Mouse (Mus musculus): ENCODE measurements around the gene Ube2u. TPM values are rescaled to one million over a fixed set of nuclear protein-coding genes. Genes with fewer than 3 reads are reported as not detected.
A peak's percentile ranks its signal among the peaks of the same experiment; 100 is the strongest.

Gene Ube2u
- polyA plus RNA-seq (2015; fragmentation: Nextera tagmentation; extraction: Ambion mirVana): 0.22 and 0.39 TPM in 2 replicates

DNA sequence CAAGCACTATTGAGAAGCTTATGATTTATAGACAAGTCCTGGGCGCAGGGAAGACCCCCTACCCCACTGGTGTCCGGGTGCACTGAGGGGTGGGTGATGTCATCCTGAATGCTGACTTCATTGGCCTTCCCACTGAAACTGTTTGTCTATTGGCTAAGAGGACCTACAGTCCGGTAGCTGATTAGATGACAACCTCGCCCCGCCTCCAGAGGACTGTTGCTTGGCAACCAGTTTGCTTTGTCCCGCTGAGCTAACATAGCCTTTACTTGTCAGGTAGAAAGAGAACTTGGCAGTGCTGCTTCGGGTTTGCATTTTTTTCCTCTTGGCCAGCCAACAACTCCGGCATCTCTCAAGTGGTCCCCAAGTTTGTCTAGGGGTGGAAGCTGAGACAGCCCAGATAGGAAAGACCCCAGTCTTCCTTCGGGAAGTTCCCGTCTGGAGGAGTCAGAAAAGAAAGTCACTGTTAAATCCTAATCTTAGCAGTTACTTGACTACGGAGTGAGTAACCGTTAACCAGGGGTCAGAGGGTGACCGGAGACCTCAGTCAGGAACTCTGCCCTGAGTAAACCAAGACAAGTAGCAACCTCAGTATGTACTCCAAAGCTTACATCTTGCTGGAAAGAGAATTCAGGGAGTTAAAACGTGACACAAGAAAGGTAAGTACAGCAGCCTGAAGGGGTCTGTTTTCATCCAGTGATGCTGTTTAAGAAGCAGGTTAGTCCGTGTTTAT is at the start of gene Ube2u:
Gene Ube2u (plus strand): TSS at position 258 of the 730 bp plus-strand sequence.
- Histone ChIP-seq H3K27ac (ENCODE audit: low read length) (no peak within 1 kb of the TSS), H3K9ac (ENCODE audit: low read depth, low read length) (no peak within 1 kb of the TSS), H3K27me3 (ENCODE audit: control insufficient read depth, insufficient read depth, low read depth, low read length) (no peaks in the 10 kb centered on the region), H3K4me1 (ENCODE audit: control insufficient read depth, low read depth, low read length) (no peaks in the 10 kb centered on the region), H3K36me3 (ENCODE audit: control insufficient read depth, insufficient read depth) (no peaks in the 10 kb centered on the region), H3K4me3 (ENCODE audit: low read depth, low read length) (peak within 1 kb of the TSS; percentile 31; the same call in 1 of the 2 replicates), H3K9me3 (replicated peaks; ENCODE audit: control insufficient read depth, low read length) (no peaks in the 10 kb centered on the region), H3K4me2 (ENCODE audit: low read depth, low read length) (peak within 1 kb of the TSS; percentile 41)
- peak; percentile 61; the same call in 1 of the 2 replicates for ATAC-seq (ENCODE audit: low read depth)
- WGBS (ENCODE audit: insufficient replicate concordance): 31% methylated on average over 15 of the region's 15 CpGs

DNA sequence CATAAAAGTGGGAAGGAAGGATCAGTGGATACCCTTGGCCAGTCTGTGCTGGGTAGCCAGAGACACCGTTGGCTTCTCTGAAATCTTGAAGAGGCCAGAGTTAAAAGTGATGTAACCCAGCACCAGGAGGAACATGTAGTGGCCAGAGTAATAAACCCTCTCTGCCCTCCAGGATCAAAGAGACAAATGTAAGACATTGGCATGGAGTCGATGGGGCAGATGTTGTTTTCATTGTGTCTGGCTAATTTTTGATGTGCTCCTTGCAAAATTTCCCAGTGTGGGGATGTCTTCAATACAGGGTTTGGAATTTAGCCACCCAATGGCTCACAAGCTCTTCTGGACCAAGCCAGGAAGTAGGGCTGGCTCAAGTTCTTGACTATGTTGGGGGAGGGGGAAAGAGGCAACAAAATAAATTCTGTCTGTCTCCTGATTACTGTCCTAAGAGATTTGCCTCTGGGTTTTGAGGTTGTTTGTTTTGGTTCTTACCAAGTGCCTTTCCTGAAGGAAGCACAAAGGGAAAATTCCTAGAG is 49.2 kb upstream of the Ube2u start:
- 35% methylated on average over 2 of the region's 2 CpGs for WGBS (ENCODE audit: insufficient replicate concordance)
- Histone ChIP-seq H3K27me3 (ENCODE audit: control insufficient read depth, insufficient read depth, low read depth, low read length) (no peaks in the 10 kb centered on the region), H3K36me3 (ENCODE audit: control insufficient read depth, insufficient read depth) (no peaks in the 10 kb centered on the region), H3K9ac (ENCODE audit: low read depth, low read length) (no peak overlapping the region), H3K4me3 (ENCODE audit: low read depth, low read length) (no peak overlapping the region), H3K27ac (ENCODE audit: low read length) (no peak overlapping the region), H3K4me1 (ENCODE audit: control insufficient read depth, low read depth, low read length) (no peaks in the 10 kb centered on the region), H3K9me3 (replicated peaks; ENCODE audit: control insufficient read depth, low read length) (no peaks in the 10 kb centered on the region), H3K4me2 (ENCODE audit: low read depth, low read length) (no peak overlapping the region)
- no peak for ATAC-seq (ENCODE audit: low read depth)

DNA sequence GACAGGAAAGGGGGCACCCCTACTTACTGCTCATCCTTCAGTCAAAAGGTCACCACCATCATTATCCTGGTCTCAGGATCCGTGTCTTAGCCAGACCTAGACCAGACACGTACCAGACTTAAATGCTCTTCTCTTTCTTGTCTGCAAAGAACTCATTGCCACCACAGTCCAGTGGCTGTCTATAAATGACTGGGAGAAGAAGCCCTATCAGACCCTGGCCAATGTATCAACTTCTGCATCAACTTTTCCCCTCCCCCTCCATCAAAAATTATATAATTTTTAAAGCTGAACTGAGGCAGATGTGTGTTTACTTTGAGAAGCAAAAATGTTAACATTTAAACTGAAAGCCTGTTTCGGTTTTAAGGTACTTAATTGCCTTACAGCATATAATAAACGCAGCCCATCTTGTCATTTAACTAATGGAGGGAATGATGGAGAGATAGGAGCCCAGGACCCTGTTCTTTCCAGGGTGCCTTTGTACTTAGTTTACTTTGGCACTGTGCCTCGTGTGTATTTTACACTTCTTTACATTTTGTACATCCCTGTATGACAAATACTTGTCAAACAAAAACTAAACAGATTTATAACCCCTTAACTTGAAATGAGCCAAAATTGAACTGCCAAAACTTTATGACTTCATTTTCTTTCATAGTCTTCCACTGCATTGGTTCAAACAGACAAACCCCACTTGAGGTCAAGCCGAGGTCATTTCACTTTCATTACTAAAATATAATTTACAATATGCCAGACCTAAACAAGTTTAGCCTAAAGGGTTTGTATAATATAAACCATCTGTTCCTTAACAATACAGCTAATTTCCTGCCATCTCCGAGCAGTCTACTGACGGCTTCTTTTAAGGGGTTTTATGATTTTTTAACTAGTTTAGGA is 43.1 kb upstream of the Ube2u start:
- no peaks in the 10 kb centered on the region for H3K27me3 ChIP-seq (ENCODE audit: control insufficient read depth, insufficient read depth, low read depth, low read length)
- no peak overlapping the region for H3K4me2 ChIP-seq (ENCODE audit: low read depth, low read length)
- H3K9me3 ChIP-seq (replicated peaks; ENCODE audit: control insufficient read depth, low read length): no peaks in the 10 kb centered on the region
- WGBS (ENCODE audit: insufficient replicate concordance): 52% methylated on average over 8 of the region's 8 CpGs
- H3K4me1 ChIP-seq (ENCODE audit: control insufficient read depth, low read depth, low read length): no peaks in the 10 kb centered on the region
- no peak for ATAC-seq (ENCODE audit: low read depth)
- H3K36me3 ChIP-seq (ENCODE audit: control insufficient read depth, insufficient read depth): no peaks in the 10 kb centered on the region
- no peak overlapping the region for H3K4me3 ChIP-seq (ENCODE audit: low read depth, low read length)
- no peak overlapping the region for H3K27ac ChIP-seq (ENCODE audit: low read length)
- no peak overlapping the region for H3K9ac ChIP-seq (ENCODE audit: low read depth, low read length)

DNA sequence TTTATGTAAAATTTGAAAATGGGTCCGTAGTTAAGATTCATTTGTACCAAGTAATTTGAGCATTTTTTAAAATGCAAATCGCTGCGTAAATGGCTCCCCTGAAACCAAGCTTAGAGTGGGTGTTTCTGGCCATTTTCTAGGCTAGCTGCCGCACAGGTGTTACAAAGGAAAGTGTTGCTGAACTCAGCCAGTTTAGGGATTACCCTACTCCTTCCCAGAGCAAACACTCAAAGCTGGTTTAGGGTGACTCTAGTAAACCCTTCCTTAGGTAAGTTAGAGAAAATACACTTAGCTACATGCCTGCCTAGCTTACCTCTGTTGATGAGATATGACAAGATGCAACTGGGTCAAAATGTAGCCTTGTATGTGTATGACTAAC is 42.5 kb upstream of the Ube2u start:
- Histone ChIP-seq H3K27me3 (ENCODE audit: control insufficient read depth, insufficient read depth, low read depth, low read length) (no peaks in the 10 kb centered on the region), H3K9ac (ENCODE audit: low read depth, low read length) (no peak overlapping the region), H3K4me3 (ENCODE audit: low read depth, low read length) (no peak overlapping the region), H3K4me2 (ENCODE audit: low read depth, low read length) (no peak overlapping the region), H3K27ac (ENCODE audit: low read length) (no peak overlapping the region), H3K9me3 (replicated peaks; ENCODE audit: control insufficient read depth, low read length) (no peaks in the 10 kb centered on the region), H3K4me1 (ENCODE audit: control insufficient read depth, low read depth, low read length) (no peaks in the 10 kb centered on the region), H3K36me3 (ENCODE audit: control insufficient read depth, insufficient read depth) (no peaks in the 10 kb centered on the region)
- ATAC-seq (ENCODE audit: low read depth): no peak
- 57% methylated on average over 4 of the region's 4 CpGs for WGBS (ENCODE audit: insufficient replicate concordance)

DNA sequence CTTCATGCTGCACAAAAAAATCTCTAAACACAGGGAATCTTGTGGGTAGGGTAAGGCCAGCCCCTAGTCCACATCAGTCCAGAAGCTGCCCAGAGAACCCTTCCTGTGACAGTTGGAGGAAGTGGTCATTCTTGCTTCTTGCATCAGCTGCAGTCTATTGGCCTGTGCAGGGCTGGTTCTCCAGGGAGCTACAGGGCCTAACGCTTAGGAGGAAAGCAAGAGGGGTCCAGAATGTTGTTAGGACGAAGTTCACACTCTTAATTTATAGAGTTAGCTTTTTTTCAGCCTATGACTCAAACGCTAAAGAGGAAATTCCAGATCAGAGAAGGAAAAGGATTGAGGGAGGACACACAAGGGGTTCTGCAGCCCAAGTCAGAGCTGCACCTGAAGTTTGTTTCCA is 31.8 kb upstream of the Ube2u start:
- Histone ChIP-seq H3K4me3 (ENCODE audit: low read depth, low read length) (no peak overlapping the region), H3K4me2 (ENCODE audit: low read depth, low read length) (no peak overlapping the region), H3K4me1 (ENCODE audit: control insufficient read depth, low read depth, low read length) (no peaks in the 10 kb centered on the region), H3K9me3 (replicated peaks; ENCODE audit: control insufficient read depth, low read length) (no peaks in the 10 kb centered on the region), H3K27ac (ENCODE audit: low read length) (no peak overlapping the region), H3K9ac (ENCODE audit: low read depth, low read length) (no peak overlapping the region), H3K36me3 (ENCODE audit: control insufficient read depth, insufficient read depth) (no peaks in the 10 kb centered on the region), H3K27me3 (ENCODE audit: control insufficient read depth, insufficient read depth, low read depth, low read length) (no peaks in the 10 kb centered on the region)
- 21% methylated on average over 3 of the region's 3 CpGs for WGBS (ENCODE audit: insufficient replicate concordance)
- ATAC-seq (ENCODE audit: low read depth): no peak

DNA sequence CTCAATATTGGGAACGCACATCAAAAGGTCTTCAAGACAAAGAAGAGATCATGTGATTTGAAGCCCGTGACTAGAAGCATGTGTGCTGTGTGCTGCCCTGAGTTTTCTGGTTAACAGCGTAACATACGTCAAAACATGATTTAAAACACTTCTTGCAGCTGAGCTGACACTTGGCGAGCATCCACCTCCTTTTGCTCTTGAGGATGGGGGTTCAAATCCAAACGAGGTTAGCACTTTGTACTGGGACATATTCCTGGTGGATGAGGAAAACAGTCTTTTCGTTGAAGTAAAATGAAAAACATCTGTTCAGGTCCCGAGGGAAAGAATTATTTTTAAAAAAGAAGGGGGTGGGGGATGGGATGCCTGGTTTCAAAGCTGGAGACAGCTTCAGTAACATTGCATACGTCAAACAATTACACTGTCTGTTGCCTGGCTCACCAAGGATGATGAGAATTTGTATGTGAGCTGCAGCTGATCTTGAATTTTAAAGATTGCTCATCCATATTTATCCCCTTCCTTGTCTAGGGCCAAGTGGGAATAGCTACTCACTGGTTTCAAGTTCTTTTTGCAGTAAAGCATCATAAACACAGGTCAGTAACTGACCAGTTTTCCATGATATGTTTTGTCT is 16.0 kb upstream of the Ube2u start:
- ATAC-seq (ENCODE audit: low read depth): no peak
- WGBS (ENCODE audit: insufficient replicate concordance): 52% methylated on average over 9 of the region's 9 CpGs

DNA sequence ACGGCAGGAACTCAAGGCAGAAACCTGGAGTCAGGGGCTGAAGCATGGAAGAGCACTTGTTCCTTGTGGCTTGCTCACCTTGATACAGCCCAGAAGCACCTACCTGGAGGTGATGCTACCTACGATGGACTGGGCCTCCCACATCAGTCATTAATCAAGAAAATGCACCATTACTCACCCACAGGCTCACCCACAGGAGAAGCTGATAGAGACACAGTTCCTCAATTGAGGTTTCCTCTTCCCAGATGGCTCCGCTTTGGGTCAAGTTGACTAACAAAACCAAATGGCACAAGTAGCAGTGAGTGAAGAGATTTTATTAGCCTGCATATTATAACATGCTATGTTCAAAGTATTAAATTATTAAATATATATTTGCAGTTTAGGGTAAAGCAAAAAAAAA is 9.8 kb downstream of the Ube2u start:
- Histone ChIP-seq H3K4me2 (ENCODE audit: low read depth, low read length) (no peak overlapping the region), H3K4me1 (ENCODE audit: control insufficient read depth, low read depth, low read length) (no peaks in the 10 kb centered on the region), H3K27me3 (ENCODE audit: control insufficient read depth, insufficient read depth, low read depth, low read length) (no peaks in the 10 kb centered on the region), H3K4me3 (ENCODE audit: low read depth, low read length) (no peak overlapping the region), H3K9ac (ENCODE audit: low read depth, low read length) (no peak overlapping the region), H3K36me3 (ENCODE audit: control insufficient read depth, insufficient read depth) (no peaks in the 10 kb centered on the region), H3K9me3 (replicated peaks; ENCODE audit: control insufficient read depth, low read length) (no peaks in the 10 kb centered on the region), H3K27ac (ENCODE audit: low read length) (no peak overlapping the region)
- WGBS (ENCODE audit: insufficient replicate concordance): 42% methylated on average over 3 of the region's 3 CpGs
- ATAC-seq (ENCODE audit: low read depth): no peak

More for the DNA sequence above, 16.0 kb upstream of the Ube2u start:
- Histone ChIP-seq H3K36me3 (ENCODE audit: control insufficient read depth, insufficient read depth) (no peaks in the 10 kb centered on the region), H3K27ac (ENCODE audit: low read length) (no peak overlapping the region), H3K9me3 (replicated peaks; ENCODE audit: control insufficient read depth, low read length) (no peaks in the 10 kb centered on the region), H3K4me3 (ENCODE audit: low read depth, low read length) (no peak overlapping the region), H3K4me1 (ENCODE audit: control insufficient read depth, low read depth, low read length) (no peaks in the 10 kb centered on the region), H3K9ac (ENCODE audit: low read depth, low read length) (no peak overlapping the region), H3K4me2 (ENCODE audit: low read depth, low read length) (no peak overlapping the region), H3K27me3 (ENCODE audit: control insufficient read depth, insufficient read depth, low read depth, low read length) (no peaks in the 10 kb centered on the region)

DNA sequence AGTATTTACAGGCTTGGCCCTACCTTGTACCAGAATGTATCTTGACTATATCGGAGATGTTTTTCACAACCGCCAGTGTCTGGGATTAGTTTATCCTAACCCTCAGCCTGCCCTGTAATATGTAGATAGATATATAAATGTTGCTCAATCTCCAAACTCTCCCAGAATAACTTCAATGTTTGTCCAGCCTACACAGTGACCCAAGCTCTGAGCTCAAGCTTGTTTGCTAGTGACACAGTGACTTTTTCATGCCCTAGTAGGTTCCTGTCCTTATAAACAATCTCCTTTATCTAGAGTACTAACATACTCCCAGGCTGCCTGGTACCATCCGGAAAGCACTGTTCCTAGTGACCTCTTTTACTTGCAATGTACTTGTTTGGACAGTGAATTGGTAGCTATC is 16.5 kb downstream of the Ube2u start:
- no peak overlapping the region for H3K27ac ChIP-seq (ENCODE audit: low read length)
- ATAC-seq (ENCODE audit: low read depth): peak; percentile 55; the same call in 1 of the 2 replicates
- H3K4me1 ChIP-seq (ENCODE audit: control insufficient read depth, low read depth, low read length): no peaks in the 10 kb centered on the region
- H3K27me3 ChIP-seq (ENCODE audit: control insufficient read depth, insufficient read depth, low read depth, low read length): no peaks in the 10 kb centered on the region
- no peaks in the 10 kb centered on the region for H3K36me3 ChIP-seq (ENCODE audit: control insufficient read depth, insufficient read depth)
- H3K4me2 ChIP-seq (ENCODE audit: low read depth, low read length): no peak overlapping the region
- 66% methylated on average over 3 of the region's 3 CpGs for WGBS (ENCODE audit: insufficient replicate concordance)
- H3K4me3 ChIP-seq (ENCODE audit: low read depth, low read length): no peak overlapping the region
- H3K9ac ChIP-seq (ENCODE audit: low read depth, low read length): no peak overlapping the region
- H3K9me3 ChIP-seq (replicated peaks; ENCODE audit: control insufficient read depth, low read length): no peaks in the 10 kb centered on the region
